Mouse (Mus musculus): ENCODE data around the gene Akap13. TPM values are rescaled to one million over a fixed set of nuclear protein-coding genes. Genes with fewer than 3 reads are reported as not detected.

Akap13 gene
- polyA plus RNA-seq, 1 experiment = 13.2 TPM

DNA sequence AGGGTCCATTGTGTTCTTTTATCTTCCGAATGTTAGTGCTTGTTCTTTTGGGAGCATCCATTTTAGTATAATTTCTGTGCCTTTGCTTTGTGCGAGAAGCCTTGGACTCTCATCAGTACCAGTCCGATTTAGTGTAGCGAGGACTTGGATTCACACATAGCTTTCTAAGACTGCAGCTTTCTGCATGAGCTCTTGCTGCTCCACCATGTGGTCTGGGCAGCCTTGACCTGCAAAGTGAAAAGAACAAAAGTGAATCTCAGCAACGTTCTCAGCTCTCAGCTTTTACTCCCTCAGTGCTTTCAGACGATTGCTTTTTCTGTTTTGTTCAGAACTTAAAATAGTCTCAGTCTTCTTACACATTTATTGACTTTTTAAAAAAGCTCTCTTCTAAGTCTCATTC is 65.2 kb downstream of the Akap13 start:
- Histone ChIP-seq H3K4me3 (ENCODE audit: insufficient read depth, low read depth, low read length) (no peak overlapping the region), H3K4me1 (ENCODE audit: control insufficient read depth, insufficient read depth, low read length) (peaks cover 27% of the 10 kb centered on the region), H3K27me3 (replicated peaks; ENCODE audit: control insufficient read depth, insufficient read depth, low read length) (no peaks in the 10 kb centered on the region), H3K27ac (ENCODE audit: insufficient read depth, low read depth, low read length) (no peak overlapping the region), H3K36me3 (ENCODE audit: control insufficient read depth, insufficient read depth, low read length) (no peaks in the 10 kb centered on the region)
- DNase-seq = no peak
- TF ChIP-seq POLR2A (IDR thresholded peaks at IDR 0.05; ENCODE audit: low read depth, low read length) (no peak), CTCF (conservative IDR thresholded peaks at IDR 0.05; ENCODE audit: insufficient read depth, insufficient read length, low read depth, low read length) (0 out of 2 replicates have a peak, but pooled peaks have one; percentile 14)
- 51% methylated on average over 6 of the region's 6 CpGs for WGBS

DNA sequence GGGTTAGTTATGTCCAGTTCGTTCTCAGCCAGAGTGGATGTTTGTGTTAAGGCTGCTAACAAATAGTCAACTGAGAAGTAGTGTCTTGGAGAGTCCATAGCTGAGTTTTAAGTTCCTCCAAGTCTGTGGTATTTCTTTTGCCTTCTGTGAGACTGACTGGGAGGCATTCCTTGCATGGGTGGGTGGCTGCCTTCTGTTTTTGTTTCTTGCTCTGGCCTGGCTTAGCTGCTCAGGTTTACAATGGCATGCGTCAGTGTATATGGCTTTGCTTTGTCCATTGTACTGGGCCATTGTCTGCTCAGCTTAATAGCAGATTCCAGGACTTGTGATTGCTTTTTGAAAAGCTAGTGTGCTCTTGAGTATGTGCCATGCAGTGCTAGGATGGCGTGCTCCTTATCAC is 65.9 kb downstream of the Akap13 start:
- Histone ChIP-seq H3K27ac (ENCODE audit: insufficient read depth, low read depth, low read length) (0 out of 2 replicates have a peak overlapping the region, but pooled peaks have one; percentile 6), H3K36me3 (ENCODE audit: control insufficient read depth, insufficient read depth, low read length) (no peaks in the 10 kb centered on the region), H3K27me3 (replicated peaks; ENCODE audit: control insufficient read depth, insufficient read depth, low read length) (no peaks in the 10 kb centered on the region), H3K4me3 (ENCODE audit: insufficient read depth, low read depth, low read length) (no peak overlapping the region), H3K4me1 (ENCODE audit: control insufficient read depth, insufficient read depth, low read length) (peaks cover 25% of the 10 kb centered on the region)
- TF ChIP-seq POLR2A (IDR thresholded peaks at IDR 0.05; ENCODE audit: low read depth, low read length) (no peak), CTCF (conservative IDR thresholded peaks at IDR 0.05; ENCODE audit: insufficient read depth, insufficient read length, low read depth, low read length) (no peak)
- WGBS = 43% methylated on average over 3 of the region's 3 CpGs
- DNase-seq = no peak

DNA sequence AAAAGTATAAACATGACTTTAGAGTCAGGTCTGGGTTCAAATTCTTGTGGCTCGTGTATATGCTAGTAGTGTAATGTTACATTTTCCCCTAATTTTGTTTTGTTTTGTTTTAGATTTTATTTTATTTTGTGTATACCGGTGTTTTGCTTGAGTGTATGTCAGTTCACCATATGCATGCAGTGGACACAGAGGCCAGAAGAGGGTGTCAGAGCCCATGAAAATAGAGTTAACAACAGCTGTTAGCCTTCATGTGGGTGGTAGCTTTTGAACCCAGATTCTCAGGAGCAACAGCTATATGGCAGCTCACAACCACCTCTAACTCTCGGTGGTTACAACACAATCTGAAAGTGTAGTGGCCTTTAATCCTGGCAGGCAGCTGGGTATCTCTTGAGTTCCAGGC is 66.9 kb downstream of the Akap13 start:
- H3K4me1 ChIP-seq (ENCODE audit: control insufficient read depth, insufficient read depth, low read length) = peaks cover 19% of the 10 kb centered on the region
- no peaks in the 10 kb centered on the region for H3K36me3 ChIP-seq (ENCODE audit: control insufficient read depth, insufficient read depth, low read length)
- H3K4me3 ChIP-seq (ENCODE audit: insufficient read depth, low read depth, low read length) = no peak overlapping the region
- no peak for DNase-seq
- H3K27ac ChIP-seq (ENCODE audit: insufficient read depth, low read depth, low read length) = no peak overlapping the region
- no peaks in the 10 kb centered on the region for H3K27me3 ChIP-seq (replicated peaks; ENCODE audit: control insufficient read depth, insufficient read depth, low read length)
- TF ChIP-seq POLR2A (IDR thresholded peaks at IDR 0.05; ENCODE audit: low read depth, low read length) (no peak), CTCF (conservative IDR thresholded peaks at IDR 0.05; ENCODE audit: insufficient read depth, insufficient read length, low read depth, low read length) (peak; percentile 26; the same call in 1 of the 2 replicates)
- WGBS = 76% methylated on average over 3 of the region's 3 CpGs

DNA sequence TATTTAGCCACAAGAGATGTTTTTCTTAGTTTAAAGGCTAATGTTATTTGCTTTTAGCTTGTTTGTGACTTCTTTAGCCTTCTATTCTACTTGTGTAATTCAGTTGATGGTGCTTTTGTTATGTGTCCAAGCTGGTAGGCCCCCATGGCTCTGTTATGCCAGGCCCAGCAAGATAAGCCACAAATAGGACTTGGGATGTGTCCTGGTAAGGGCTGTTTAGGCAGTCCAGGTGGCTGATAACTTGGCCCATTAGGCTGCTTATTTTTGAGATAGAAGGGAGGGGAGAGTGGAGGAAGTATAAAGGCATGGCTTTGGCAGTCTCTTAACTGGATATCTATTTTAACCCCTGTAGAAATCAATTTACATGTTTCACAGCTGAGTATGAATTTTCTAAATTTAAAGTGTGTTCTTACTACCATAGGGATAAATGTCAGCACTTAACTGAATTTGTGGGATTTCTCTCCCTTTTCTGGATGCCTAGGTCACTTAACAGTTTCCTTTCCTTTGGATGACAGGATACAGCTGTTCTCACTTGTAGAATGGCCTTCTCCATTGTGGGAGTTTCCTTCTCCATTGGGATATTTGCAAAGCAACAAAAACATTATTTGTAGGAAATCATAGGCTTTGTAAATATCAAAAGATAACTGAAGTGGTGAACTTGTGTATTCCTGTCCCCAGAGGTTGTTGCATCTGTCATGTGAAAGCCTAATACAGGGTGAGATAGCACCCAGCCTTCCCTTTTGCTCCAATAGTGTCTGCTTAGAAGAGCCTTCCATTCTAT is 69.6 kb downstream of the Akap13 start:
- H3K27ac ChIP-seq (ENCODE audit: insufficient read depth, low read depth, low read length) = peak overlapping the region; percentile 82
- H3K4me1 ChIP-seq (ENCODE audit: control insufficient read depth, insufficient read depth, low read length) = peaks cover 20% of the 10 kb centered on the region
- no peaks in the 10 kb centered on the region for H3K36me3 ChIP-seq (ENCODE audit: control insufficient read depth, insufficient read depth, low read length)
- H3K27me3 ChIP-seq (replicated peaks; ENCODE audit: control insufficient read depth, insufficient read depth, low read length) = no peaks in the 10 kb centered on the region
- H3K4me3 ChIP-seq (ENCODE audit: insufficient read depth, low read depth, low read length) = no peak overlapping the region
- peak; percentile 41 for DNase-seq
- TF ChIP-seq POLR2A (IDR thresholded peaks at IDR 0.05; ENCODE audit: low read depth, low read length) (no peak), CTCF (conservative IDR thresholded peaks at IDR 0.05; ENCODE audit: insufficient read depth, insufficient read length, low read depth, low read length) (no peak)

DNA sequence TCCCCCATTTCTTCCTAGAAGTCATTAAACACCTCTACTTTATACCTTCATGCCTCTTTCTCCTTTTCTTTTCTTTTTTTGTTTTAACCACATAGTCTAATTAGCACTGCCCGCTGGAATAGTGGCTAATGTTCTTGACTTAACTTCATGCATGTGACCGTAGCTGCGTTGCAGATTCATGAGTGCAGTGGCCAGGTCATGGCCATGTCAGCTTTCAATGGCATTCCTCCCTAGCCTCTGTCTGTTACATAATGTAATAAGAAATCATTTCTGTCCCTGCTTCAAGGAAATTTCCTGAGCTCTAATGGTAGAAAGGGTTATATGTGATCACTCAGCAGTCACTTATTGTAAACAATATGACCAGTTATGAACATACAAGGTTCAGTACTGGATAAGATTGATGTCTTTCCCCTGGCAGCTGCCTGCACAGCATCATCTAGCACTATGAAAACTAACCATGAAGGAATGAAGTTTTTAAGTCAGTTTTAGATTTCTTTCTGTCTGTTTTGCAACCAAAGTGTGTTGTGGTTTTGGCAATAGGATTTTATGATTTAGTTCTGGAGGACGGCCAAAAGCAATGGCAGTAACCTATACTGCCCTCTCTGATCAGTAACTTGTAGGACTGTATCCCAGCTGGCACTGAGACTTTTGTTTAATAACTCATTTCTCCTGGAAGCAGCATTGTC is 70.5 kb downstream of the Akap13 start:
- Histone ChIP-seq H3K27ac (ENCODE audit: insufficient read depth, low read depth, low read length) (0 out of 2 replicates have a peak overlapping the region, but pooled peaks have one; percentile 28), H3K27me3 (replicated peaks; ENCODE audit: control insufficient read depth, insufficient read depth, low read length) (no peaks in the 10 kb centered on the region), H3K36me3 (ENCODE audit: control insufficient read depth, insufficient read depth, low read length) (no peaks in the 10 kb centered on the region), H3K4me1 (ENCODE audit: control insufficient read depth, insufficient read depth, low read length) (peaks cover 16% of the 10 kb centered on the region), H3K4me3 (ENCODE audit: insufficient read depth, low read depth, low read length) (no peak overlapping the region)
- 24% methylated on average over 4 of the region's 4 CpGs for WGBS
- peak; percentile 56 for DNase-seq
- TF ChIP-seq CTCF (conservative IDR thresholded peaks at IDR 0.05; ENCODE audit: insufficient read depth, insufficient read length, low read depth, low read length) = no peak
- TF ChIP-seq POLR2A (IDR thresholded peaks at IDR 0.05; ENCODE audit: low read depth, low read length) = no peak

DNA sequence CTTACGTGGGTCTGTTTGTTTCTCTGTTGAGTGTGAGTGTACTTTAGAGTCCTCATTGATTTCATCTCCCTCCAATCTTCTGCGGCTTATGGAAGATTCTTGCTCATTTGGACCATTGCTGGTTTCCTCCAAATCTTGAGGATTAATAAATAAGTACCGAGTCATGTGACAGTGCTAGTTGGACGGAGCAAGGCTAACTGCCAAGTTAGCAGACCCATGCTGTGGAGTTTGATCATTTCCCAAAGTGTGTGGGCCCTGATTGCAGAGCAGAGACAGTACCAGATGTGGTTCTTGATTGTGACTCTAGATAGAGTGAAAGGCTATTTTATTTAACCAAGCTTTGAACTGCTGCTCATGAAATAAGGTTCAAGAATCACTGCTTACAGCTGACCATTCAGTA is 73.4 kb downstream of the Akap13 start:
- 60% methylated on average over 4 of the region's 4 CpGs for WGBS
- DNase-seq = peak; percentile 86
- H3K27ac ChIP-seq (ENCODE audit: insufficient read depth, low read depth, low read length) = peak overlapping the region; percentile 36; the same call in 1 of the 2 replicates
- H3K4me1 ChIP-seq (ENCODE audit: control insufficient read depth, insufficient read depth, low read length) = peaks cover 9% of the 10 kb centered on the region
- H3K4me3 ChIP-seq (ENCODE audit: insufficient read depth, low read depth, low read length) = no peak overlapping the region
- H3K27me3 ChIP-seq (replicated peaks; ENCODE audit: control insufficient read depth, insufficient read depth, low read length) = no peaks in the 10 kb centered on the region
- no peaks in the 10 kb centered on the region for H3K36me3 ChIP-seq (ENCODE audit: control insufficient read depth, insufficient read depth, low read length)
- TF ChIP-seq POLR2A (IDR thresholded peaks at IDR 0.05; ENCODE audit: low read depth, low read length) (no peak), CTCF (conservative IDR thresholded peaks at IDR 0.05; ENCODE audit: insufficient read depth, insufficient read length, low read depth, low read length) (no peak)

DNA sequence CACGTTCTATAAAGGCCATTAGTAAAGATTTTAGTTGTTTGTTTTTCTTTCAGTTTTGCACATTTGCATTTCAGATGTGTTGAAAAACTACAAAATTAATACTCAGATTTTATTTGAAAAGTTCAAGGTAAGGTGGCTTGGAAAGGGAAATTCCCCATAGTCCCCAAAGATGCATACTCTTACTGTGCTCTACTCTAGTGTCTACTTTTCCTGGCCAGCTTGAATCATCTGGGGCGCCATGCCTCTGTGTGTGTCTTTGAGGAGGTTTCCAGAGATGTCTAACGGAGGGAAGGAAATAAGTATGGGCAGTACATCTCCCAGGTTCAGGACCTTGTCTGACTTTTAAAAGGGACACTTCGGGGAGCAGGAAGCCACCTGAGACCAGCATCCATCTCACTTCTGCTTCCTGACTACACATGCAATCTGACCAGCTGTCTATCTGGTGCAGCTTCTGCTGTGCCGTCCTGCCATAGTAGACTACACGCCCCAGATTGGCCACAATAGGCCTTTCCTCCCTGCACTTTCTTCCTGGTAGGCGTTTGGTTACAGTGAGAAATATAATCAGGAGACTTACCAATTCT is 74.6 kb downstream of the Akap13 start:
- no peak for DNase-seq
- H3K4me3 ChIP-seq (ENCODE audit: insufficient read depth, low read depth, low read length) = no peak overlapping the region
- 84% methylated on average over 7 of the region's 7 CpGs for WGBS
- H3K4me1 ChIP-seq (ENCODE audit: control insufficient read depth, insufficient read depth, low read length) = peaks cover 9% of the 10 kb centered on the region
- no peaks in the 10 kb centered on the region for H3K27me3 ChIP-seq (replicated peaks; ENCODE audit: control insufficient read depth, insufficient read depth, low read length)
- no peak for TF ChIP-seq POLR2A (IDR thresholded peaks at IDR 0.05; ENCODE audit: low read depth, low read length)
- TF ChIP-seq CTCF (conservative IDR thresholded peaks at IDR 0.05; ENCODE audit: insufficient read depth, insufficient read length, low read depth, low read length) = no peak
- no peak overlapping the region for H3K27ac ChIP-seq (ENCODE audit: insufficient read depth, low read depth, low read length)
- H3K36me3 ChIP-seq (ENCODE audit: control insufficient read depth, insufficient read depth, low read length) = no peaks in the 10 kb centered on the region
